Mouse (Mus musculus): ENCODE measurements around the gene P2ry13. TPM values are rescaled to one million over a fixed set of nuclear protein-coding genes. Genes with fewer than 3 reads are reported as not detected.

Gene P2ry13
- 0.69 and 0.72 TPM in 2 replicates for polyA plus RNA-seq (2015; fragmentation: Nextera tagmentation; extraction: Ambion mirVana)

- Histone ChIP-seq H3K9me3 (ENCODE audit: low read length) (no peaks in the 10 kb centered on the region), H3K9ac (replicated peaks; ENCODE audit: low read length) (no peak within 1 kb of the TSS), H3K4me1 (ENCODE audit: insufficient read depth, low read length) (no peaks in the 10 kb centered on the region), H3K4me2 (replicated peaks; ENCODE audit: low read depth, low read length) (no peak within 1 kb of the TSS), H3K27ac (ENCODE audit: low read length) (no peak within 1 kb of the TSS), H3K27me3 (ENCODE audit: insufficient read depth, low read length) (no peaks in the 10 kb centered on the region), H3K4me3 (ENCODE audit: low read length) (no peak within 1 kb of the TSS), H3K36me3 (ENCODE audit: insufficient read depth, low read length) (no peaks in the 10 kb centered on the region)
- no peak for ATAC-seq (ENCODE audit: low FRiP score, low TSS enrichment)
- WGBS: 91% methylated on average over 6 of the region's 6 CpGs
Observed at GRCm38 (mm10) chr3:59210727-59211126, at the start of gene P2ry13. Gene P2ry13, minus strand, starts transcription at chr3:59210882.

- no peak for ATAC-seq (ENCODE audit: low FRiP score, low TSS enrichment)
- Histone ChIP-seq H3K27me3 (ENCODE audit: insufficient read depth, low read length) (no peaks in the 10 kb centered on the region), H3K4me2 (replicated peaks; ENCODE audit: low read depth, low read length) (no peak overlapping the region), H3K4me3 (ENCODE audit: low read length) (no peak overlapping the region), H3K27ac (ENCODE audit: low read length) (no peak overlapping the region), H3K4me1 (ENCODE audit: insufficient read depth, low read length) (0 out of 2 replicates have a peak, but pooled peaks cover 3% of the 10 kb centered on the region), H3K9me3 (ENCODE audit: low read length) (no peaks in the 10 kb centered on the region), H3K9ac (replicated peaks; ENCODE audit: low read length) (no peak overlapping the region), H3K36me3 (ENCODE audit: insufficient read depth, low read length) (no peaks in the 10 kb centered on the region)
- 90% methylated on average over 20 of the region's 20 CpGs for WGBS
Observed at GRCm38 (mm10) chr3:59257740-59258664, 47.3 kb upstream of the P2ry13 start.

- no peak overlapping the region for H3K4me2 ChIP-seq (replicated peaks; ENCODE audit: low read depth, low read length)
- no peak overlapping the region for H3K4me3 ChIP-seq (ENCODE audit: low read length)
- no peak overlapping the region for H3K9ac ChIP-seq (replicated peaks; ENCODE audit: low read length)
- H3K27me3 ChIP-seq (ENCODE audit: insufficient read depth, low read length): no peaks in the 10 kb centered on the region
- H3K27ac ChIP-seq (ENCODE audit: low read length): no peak overlapping the region
- H3K9me3 ChIP-seq (ENCODE audit: low read length): no peaks in the 10 kb centered on the region
- WGBS: 95% methylated on average over 1 of the region's 1 CpGs
- ATAC-seq (ENCODE audit: low FRiP score, low TSS enrichment): no peak
- H3K4me1 ChIP-seq (ENCODE audit: insufficient read depth, low read length): no peaks in the 10 kb centered on the region
- H3K36me3 ChIP-seq (ENCODE audit: insufficient read depth, low read length): no peaks in the 10 kb centered on the region
Observed at GRCm38 (mm10) chr3:59250454-59250853, 39.8 kb upstream of the P2ry13 start.

GRCm38 (mm10) chr3:59248031-59248430 is 37.3 kb upstream of the P2ry13 start:
- no peak for ATAC-seq (ENCODE audit: low FRiP score, low TSS enrichment)
- H3K27me3 ChIP-seq (ENCODE audit: insufficient read depth, low read length): no peaks in the 10 kb centered on the region
- no peak overlapping the region for H3K4me3 ChIP-seq (ENCODE audit: low read length)
- 89% methylated on average over 6 of the region's 6 CpGs for WGBS
- no peak overlapping the region for H3K27ac ChIP-seq (ENCODE audit: low read length)
- H3K9ac ChIP-seq (replicated peaks; ENCODE audit: low read length): no peak overlapping the region
- no peaks in the 10 kb centered on the region for H3K4me1 ChIP-seq (ENCODE audit: insufficient read depth, low read length)
- no peaks in the 10 kb centered on the region for H3K36me3 ChIP-seq (ENCODE audit: insufficient read depth, low read length)
- H3K4me2 ChIP-seq (replicated peaks; ENCODE audit: low read depth, low read length): no peak overlapping the region
- H3K9me3 ChIP-seq (ENCODE audit: low read length): no peaks in the 10 kb centered on the region

DNA sequence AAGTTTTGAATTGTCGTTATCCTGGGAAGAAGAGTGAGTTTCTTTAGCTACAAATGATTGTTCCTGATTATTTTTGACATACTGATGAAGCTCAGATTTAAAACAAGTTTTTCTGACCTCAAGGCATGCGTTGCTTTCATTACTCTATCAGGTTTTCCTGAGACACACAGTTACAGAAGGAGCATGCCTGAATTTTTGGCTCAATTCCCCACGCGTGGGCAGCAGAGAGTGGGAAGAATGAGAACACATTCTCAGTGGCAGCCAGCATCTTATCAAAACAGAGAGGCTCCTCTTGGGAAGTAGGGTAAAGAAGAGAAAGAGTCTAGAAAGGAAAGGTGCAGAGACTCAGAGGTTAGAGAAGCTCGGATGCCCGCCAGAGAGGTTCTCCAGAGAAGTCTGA is 32.7 kb upstream of the P2ry13 start:
- Histone ChIP-seq H3K4me3 (ENCODE audit: low read length) (no peak overlapping the region), H3K36me3 (ENCODE audit: insufficient read depth, low read length) (no peaks in the 10 kb centered on the region), H3K27ac (ENCODE audit: low read length) (no peak overlapping the region), H3K4me2 (replicated peaks; ENCODE audit: low read depth, low read length) (no peak overlapping the region), H3K27me3 (ENCODE audit: insufficient read depth, low read length) (no peaks in the 10 kb centered on the region), H3K4me1 (ENCODE audit: insufficient read depth, low read length) (no peaks in the 10 kb centered on the region), H3K9ac (replicated peaks; ENCODE audit: low read length) (no peak overlapping the region), H3K9me3 (ENCODE audit: low read length) (no peaks in the 10 kb centered on the region)
- ATAC-seq (ENCODE audit: low FRiP score, low TSS enrichment): no peak
- WGBS: 63% methylated on average over 6 of the region's 6 CpGs

- 72% methylated on average over 5 of the region's 5 CpGs for WGBS
- H3K4me2 ChIP-seq (replicated peaks; ENCODE audit: low read depth, low read length): no peak overlapping the region
Observed at GRCm38 (mm10) chr3:59234878-59235277, 24.2 kb upstream of the P2ry13 start.

DNA sequence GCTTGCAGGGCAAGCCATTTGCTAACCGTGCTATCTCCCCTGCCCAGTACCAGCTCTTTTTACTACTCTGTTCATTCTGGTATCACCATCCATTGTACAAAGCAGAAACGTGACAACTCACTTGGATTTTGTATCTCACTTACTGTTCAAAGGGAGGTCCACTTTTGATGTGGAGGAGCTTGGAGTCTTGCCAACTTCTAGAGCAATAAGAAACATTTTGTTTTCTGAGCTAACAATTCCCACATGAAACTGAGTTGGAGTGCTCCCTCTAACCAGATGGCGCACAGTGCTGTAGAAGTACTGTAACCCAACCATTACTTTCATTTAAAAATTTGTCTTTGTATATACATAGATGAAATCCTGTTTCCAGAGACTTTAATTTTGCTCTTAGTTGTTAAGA is 20.2 kb upstream of the P2ry13 start:
- Histone ChIP-seq H3K9ac (replicated peaks; ENCODE audit: low read length) (no peak overlapping the region), H3K9me3 (ENCODE audit: low read length) (no peaks in the 10 kb centered on the region), H3K4me2 (replicated peaks; ENCODE audit: low read depth, low read length) (no peak overlapping the region), H3K27me3 (ENCODE audit: insufficient read depth, low read length) (no peaks in the 10 kb centered on the region), H3K4me3 (ENCODE audit: low read length) (no peak overlapping the region), H3K36me3 (ENCODE audit: insufficient read depth, low read length) (no peaks in the 10 kb centered on the region), H3K27ac (ENCODE audit: low read length) (no peak overlapping the region), H3K4me1 (ENCODE audit: insufficient read depth, low read length) (peaks cover 13% of the 10 kb centered on the region)
- ATAC-seq (ENCODE audit: low FRiP score, low TSS enrichment): no peak
- 64% methylated on average over 3 of the region's 3 CpGs for WGBS

More at GRCm38 (mm10) chr3:59234878-59235277, 24.2 kb upstream of the P2ry13 start:
- no peak for ATAC-seq (ENCODE audit: low FRiP score, low TSS enrichment)
- H3K36me3 ChIP-seq (ENCODE audit: insufficient read depth, low read length): no peaks in the 10 kb centered on the region
- no peak overlapping the region for H3K4me3 ChIP-seq (ENCODE audit: low read length)
- H3K9ac ChIP-seq (replicated peaks; ENCODE audit: low read length): no peak overlapping the region
- no peak overlapping the region for H3K27ac ChIP-seq (ENCODE audit: low read length)
- H3K27me3 ChIP-seq (ENCODE audit: insufficient read depth, low read length): no peaks in the 10 kb centered on the region
- H3K4me1 ChIP-seq (ENCODE audit: insufficient read depth, low read length): no peaks in the 10 kb centered on the region
- H3K9me3 ChIP-seq (ENCODE audit: low read length): no peaks in the 10 kb centered on the region

DNA sequence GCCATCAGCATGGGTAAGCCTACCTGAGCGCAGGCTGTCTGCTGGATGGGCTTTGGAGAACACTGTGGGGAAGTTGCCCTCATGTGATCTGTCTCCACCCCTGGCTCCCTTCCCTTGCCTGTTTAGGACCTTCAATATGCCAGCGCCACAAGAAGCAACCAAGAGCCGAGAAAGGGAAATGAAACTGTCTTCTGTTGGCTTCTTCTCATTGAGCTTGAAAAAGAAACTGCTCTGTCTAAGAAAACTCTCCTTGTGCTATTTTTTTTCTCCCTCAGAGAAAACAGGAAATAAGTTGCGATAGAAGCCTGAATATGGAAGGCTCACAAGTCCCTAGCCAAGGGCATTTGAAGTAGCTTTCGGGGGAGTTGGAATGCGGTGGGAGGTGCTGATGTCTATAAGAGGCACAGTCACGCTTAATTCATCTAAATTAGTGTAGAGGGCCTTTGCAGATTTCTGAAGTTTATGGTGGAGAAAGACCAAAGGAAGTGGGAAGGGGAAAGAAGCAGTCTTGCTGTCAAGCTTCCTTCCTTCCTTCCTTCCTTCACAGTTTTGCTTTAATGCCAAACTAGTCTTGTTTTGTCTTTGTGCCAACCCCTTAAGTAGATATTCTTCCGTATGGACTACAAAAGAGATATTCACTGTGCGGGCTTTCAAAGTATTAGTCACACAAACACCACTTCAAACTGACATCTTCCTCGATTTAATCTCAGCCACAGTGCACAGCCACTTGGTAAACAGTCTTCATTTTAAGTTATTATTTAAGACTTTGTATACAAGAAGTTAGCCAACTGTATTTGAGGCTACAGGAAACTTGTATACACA is 18.3 kb upstream of the P2ry13 start:
- peaks cover 13% of the 10 kb centered on the region for H3K4me1 ChIP-seq (ENCODE audit: insufficient read depth, low read length)
- peak overlapping the region; percentile 79 for H3K27ac ChIP-seq (ENCODE audit: low read length)
- no peaks in the 10 kb centered on the region for H3K36me3 ChIP-seq (ENCODE audit: insufficient read depth, low read length)
- H3K4me2 ChIP-seq (replicated peaks; ENCODE audit: low read depth, low read length): peak overlapping the region; percentile 33
- ATAC-seq (ENCODE audit: low FRiP score, low TSS enrichment): peak; percentile 49; the same call in 1 of the 2 replicates
- H3K9ac ChIP-seq (replicated peaks; ENCODE audit: low read length): no peak overlapping the region
- no peak overlapping the region for H3K4me3 ChIP-seq (ENCODE audit: low read length)
- WGBS: 45% methylated on average over 10 of the region's 10 CpGs
- no peaks in the 10 kb centered on the region for H3K27me3 ChIP-seq (ENCODE audit: insufficient read depth, low read length)
- no peaks in the 10 kb centered on the region for H3K9me3 ChIP-seq (ENCODE audit: low read length)

- no peaks in the 10 kb centered on the region for H3K27me3 ChIP-seq (ENCODE audit: insufficient read depth, low read length)
- H3K4me3 ChIP-seq (ENCODE audit: low read length): no peak overlapping the region
- H3K9me3 ChIP-seq (ENCODE audit: low read length): no peaks in the 10 kb centered on the region
- no peaks in the 10 kb centered on the region for H3K36me3 ChIP-seq (ENCODE audit: insufficient read depth, low read length)
- no peak overlapping the region for H3K9ac ChIP-seq (replicated peaks; ENCODE audit: low read length)
- ATAC-seq (ENCODE audit: low FRiP score, low TSS enrichment): no peak
- peaks cover 13% of the 10 kb centered on the region for H3K4me1 ChIP-seq (ENCODE audit: insufficient read depth, low read length)
- 97% methylated on average over 9 of the region's 9 CpGs for WGBS
- no peak overlapping the region for H3K4me2 ChIP-seq (replicated peaks; ENCODE audit: low read depth, low read length)
- H3K27ac ChIP-seq (ENCODE audit: low read length): no peak overlapping the region
Observed at GRCm38 (mm10) chr3:59227696-59228095, 17.0 kb upstream of the P2ry13 start.
